Mouse (Mus musculus) testis, postnatal 10 days (tissue): Measurements from ENCODE around the gene Etv1.
"Not testable (repeated sequence)": the region's sequence is repeated elsewhere in the genome, so short reads cannot be mapped to it uniquely, and the experiment has no call there.

Experiments
- DNase-seq: peaks from one replicate; pipeline ENCODE4 v3.0.0; 2021; ENCODE audit warnings: low spot score

Etv1 gene

GRCm38 (mm10) chr12:38818320-38818719, 39.1 kb downstream of the Etv1 start:
- DNase-seq = no peak

GRCm38 (mm10) chr12:38820642-38821041, 41.5 kb downstream of the Etv1 start:
- DNase-seq = no peak

- DNase-seq = no peak
Measured at GRCm38 (mm10) chr12:38824405-38824804, 45.2 kb downstream of the Etv1 start.

GRCm38 (mm10) chr12:38832981-38833380, 53.8 kb downstream of the Etv1 start:
- DNase-seq = no peak

GRCm38 (mm10) chr12:38834581-38834980, 55.4 kb downstream of the Etv1 start:
- DNase-seq = no peak

- DNase-seq = not testable (repeated sequence)
Measured at GRCm38 (mm10) chr12:38834986-38835385, 55.8 kb downstream of the Etv1 start.

GRCm38 (mm10) chr12:38843801-38844295, 64.7 kb downstream of the Etv1 start:
- no peak for DNase-seq

GRCm38 (mm10) chr12:38847500-38848261, 68.5 kb downstream of the Etv1 start:
- no peak for DNase-seq

- DNase-seq = no peak
Measured at GRCm38 (mm10) chr12:38849994-38850393, 70.8 kb downstream of the Etv1 start.

GRCm38 (mm10) chr12:38854274-38854673, 75.1 kb downstream of the Etv1 start:
- DNase-seq = no peak

- DNase-seq = no peak
Measured at GRCm38 (mm10) chr12:38854751-38855150, 75.6 kb downstream of the Etv1 start.

- no peak for DNase-seq
Measured at GRCm38 (mm10) chr12:38859675-38860074, 80.5 kb downstream of the Etv1 start.

GRCm38 (mm10) chr12:38860168-38861115, 81.3 kb downstream of the Etv1 start:
- DNase-seq = no peak

GRCm38 (mm10) chr12:38863395-38863794, 84.2 kb downstream of the Etv1 start:
- no peak for DNase-seq

- DNase-seq = no peak
Measured at GRCm38 (mm10) chr12:38863982-38864828, 85.0 kb downstream of the Etv1 start.

GRCm38 (mm10) chr12:38874470-38874995, 95.4 kb downstream of the Etv1 start:
- DNase-seq = no peak

GRCm38 (mm10) chr12:38904516-38904915, 125.3 kb downstream of the Etv1 start:
- DNase-seq = no peak

- DNase-seq = no peak
Measured at GRCm38 (mm10) chr12:38906314-38906713, 127.1 kb downstream of the Etv1 start.

GRCm38 (mm10) chr12:38906812-38907211, 127.6 kb downstream of the Etv1 start:
- no peak for DNase-seq

GRCm38 (mm10) chr12:38908947-38909346, 129.8 kb downstream of the Etv1 start:
- DNase-seq = no peak
